Mouse (Mus musculus): Measurements from ENCODE around the gene 4921524J17Rik. TPM values are rescaled to one million over a fixed set of nuclear protein-coding genes. Genes with fewer than 3 reads are reported as not detected.

The 4921524J17Rik gene
- total RNA-seq (2023) = 14.1 TPM

DNA sequence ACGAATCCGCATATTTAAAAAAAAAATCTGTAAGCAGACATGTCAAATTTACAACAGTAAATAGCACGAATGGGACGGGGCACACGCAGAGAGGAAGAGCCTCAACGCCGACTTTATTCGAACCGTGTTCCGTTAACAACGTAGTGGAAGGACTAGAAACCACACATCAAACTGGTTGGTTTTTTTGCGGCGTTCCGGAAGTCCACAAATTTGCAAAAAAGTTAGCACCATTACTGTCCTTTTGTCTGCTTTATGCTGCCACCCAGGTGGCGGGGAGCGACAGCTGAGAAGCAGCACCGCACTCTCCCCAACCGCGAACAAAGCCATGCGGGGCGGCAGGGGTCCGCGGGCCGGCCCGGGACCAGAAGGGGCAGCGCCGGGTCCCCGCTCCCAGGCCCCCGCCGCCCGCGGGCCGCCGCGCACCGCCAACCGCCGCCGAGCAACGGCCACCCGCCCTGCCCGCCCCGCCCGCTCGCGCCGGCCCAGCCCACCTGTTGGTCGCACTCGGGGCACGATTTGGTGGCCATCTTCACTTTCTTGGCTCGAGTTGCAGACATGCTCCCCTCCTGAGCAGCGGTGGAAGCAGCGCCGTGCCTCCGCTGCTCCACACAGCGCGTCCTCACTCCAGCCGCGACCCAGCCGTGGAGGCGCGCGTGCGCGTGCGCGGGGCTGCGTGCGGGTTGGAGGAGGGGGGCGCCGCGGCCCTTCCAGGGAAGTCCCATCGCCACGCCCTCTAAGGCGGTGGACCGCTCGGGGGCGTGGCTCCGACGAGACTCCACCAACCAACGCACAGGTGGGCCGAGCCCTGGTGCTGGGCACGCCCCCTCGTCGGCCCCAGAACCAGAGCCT lies at the start of gene 4921524J17Rik:
4921524J17Rik (minus strand) TSS at position 666 of the 849 bp plus-strand sequence.

GRCm38 (mm10) chr8:85386205-85386604 lies 46.4 kb downstream of the 4921524J17Rik start, which contains the start of gene Mylk3:
Gene Mylk3 (minus strand): TSS chr8:85386345.

Other genes starting within 250 kb of the 4921524J17Rik start
- gene Olfr371, start 206.8 kb downstream of the 4921524J17Rik start, total RNA-seq (2023) = not detected
- gene Orc6, start 133.2 kb downstream of the 4921524J17Rik start, total RNA-seq (2023) = 39.1 TPM
- 52.4 TPM for gene Vps35, start 133.0 kb downstream of the 4921524J17Rik start, total RNA-seq (2023)
- not detected for gene Mylk3, start 46.5 kb downstream of the 4921524J17Rik start, total RNA-seq (2023)
- 1.1 TPM for gene Gpt2, start 59.7 kb upstream of the 4921524J17Rik start, total RNA-seq (2023)
- gene Dnaja2, start 122.5 kb upstream of the 4921524J17Rik start, total RNA-seq (2023) = 130 TPM